Mouse (Mus musculus) CH12.LX (cell line): ENCODE measurements around the gene Ackr4. TPM values are rescaled to one million over a fixed set of nuclear protein-coding genes. Genes with fewer than 3 reads are reported as not detected.

ENCODE experiments used
- DNase-seq: peaks from one replicate; pipeline ENCODE4 v3.0.0-alpha.2; 2013; ENCODE audit errors: extremely low read depth
- H3K27ac ChIP-seq: 2 replicates; pipeline ENCODE4 v1.5.1; 2012; ENCODE audit warnings: low read depth, mild to moderate bottlenecking, control low read depth, moderate library complexity; ENCODE audit not compliant: insufficient read depth
- H3K27me3 ChIP-seq: replicated peaks from 2 replicates; pipeline ENCODE3; 2012; ENCODE audit warnings: inconsistent platforms
- H3K36me3 ChIP-seq, 2 experiments: replicated peaks in 1 of 2; 2 replicates each; pipeline versions ENCODE3 to v1.6.1; 2012; ENCODE audit warnings: inconsistent platforms in 1 of 2, low read length in 1 of 2, mild to moderate bottlenecking in 1 of 2, mixed read lengths in 1 of 2, moderate library complexity in 1 of 2; ENCODE audit not compliant: control insufficient read depth in 1 of 2, insufficient read depth in 1 of 2
- H3K4me1 ChIP-seq, 2 experiments: 2 replicates each; pipeline ENCODE4 v1.6.1; 2012; ENCODE audit warnings: inconsistent platforms in 1 of 2, moderate library complexity in 1 of 2; ENCODE audit not compliant: insufficient read depth in 2 of 2, control insufficient read depth in 1 of 2
- H3K4me2 ChIP-seq: 2 replicates; pipeline ENCODE4 v1.6.1; 2012; ENCODE audit warnings: low read depth, mild to moderate bottlenecking, control low read depth; ENCODE audit not compliant: poor library complexity, insufficient read depth, severe bottlenecking
- H3K4me3 ChIP-seq, 3 experiments: fragments of 150-350 bp in 1 of 3; sonication (generic) in 1 of 3; replicated peaks in 1 of 3; 2 replicates each; pipeline versions ENCODE3 to v1.5.1; 2011 to 2012; ENCODE audit warnings: low read depth in 2 of 3, low read length in 2 of 3, mild to moderate bottlenecking in 2 of 3, moderate library complexity in 2 of 3, control low read depth in 1 of 3, improper control_type of control experiment in 1 of 3, inconsistent platforms in 1 of 3, mixed read lengths in 1 of 3; ENCODE audit not compliant: poor library complexity in 1 of 3
- H3K79me2 ChIP-seq: replicated peaks from 2 replicates; pipeline ENCODE4 v1.6.1; 2012; ENCODE audit warnings: mild to moderate bottlenecking, moderate library complexity; ENCODE audit not compliant: control insufficient read depth, poor library complexity, insufficient read depth, severe bottlenecking; ENCODE audit errors: extremely low read depth
- H3K9ac ChIP-seq: 2 replicates; pipeline ENCODE4 v1.6.1; 2012; ENCODE audit warnings: low read depth, mild to moderate bottlenecking, control low read depth, moderate library complexity; ENCODE audit not compliant: insufficient read depth
- H3K9me3 ChIP-seq: replicated peaks from 2 replicates; pipeline ENCODE3; 2012; ENCODE audit warnings: low read length, inconsistent platforms, mixed read lengths
- BHLHE40 ChIP-seq: IDR thresholded peaks from 2 replicates; pipeline ENCODE4 v1.6.1; 2011; ENCODE audit warnings: mild to moderate bottlenecking, low read depth, low read length, improper control_type of control experiment
- CHD1 ChIP-seq: IDR thresholded peaks from 2 replicates; pipeline ENCODE4 v1.6.1; 2012; ENCODE audit warnings: low read depth, low read length, improper control_type of control experiment, inconsistent platforms
- E2F4 ChIP-seq: IDR thresholded peaks from 2 replicates; pipeline ENCODE4 v1.6.1; 2011; ENCODE audit warnings: low read depth, low read length, improper control_type of control experiment; ENCODE audit not compliant: insufficient replicate concordance
- EP300 ChIP-seq: IDR thresholded peaks from 2 replicates; pipeline ENCODE4 v1.6.1; 2011; ENCODE audit warnings: low read length, improper control_type of control experiment
- ETS1 ChIP-seq: conservative IDR thresholded peaks from 2 replicates; pipeline ENCODE4 v1.6.1; 2012; ENCODE audit warnings: low read depth, mild to moderate bottlenecking, inconsistent platforms, low read length, improper control_type of control experiment, moderate library complexity
- GABPA ChIP-seq: IDR thresholded peaks from 2 replicates; pipeline ENCODE4 v1.6.1; 2012; ENCODE audit warnings: low read depth, low read length, improper control_type of control experiment, inconsistent platforms; ENCODE audit not compliant: insufficient replicate concordance
- IRF4 ChIP-seq: IDR thresholded peaks from 2 replicates; pipeline ENCODE4 v1.6.1; 2014; ENCODE audit warnings: low read depth, mild to moderate bottlenecking, inconsistent platforms, low read length, improper control_type of control experiment
- JUN ChIP-seq: IDR thresholded peaks from 2 replicates; pipeline ENCODE4 v1.6.1; 2011; ENCODE audit warnings: low read depth, mild to moderate bottlenecking, low read length, improper control_type of control experiment, moderate library complexity; ENCODE audit not compliant: insufficient read depth
- MAX ChIP-seq: IDR thresholded peaks from 2 replicates; pipeline ENCODE4 v1.6.1; 2011; ENCODE audit warnings: low read length, improper control_type of control experiment
- MXI1 ChIP-seq: IDR thresholded peaks from 2 replicates; pipeline ENCODE4 v1.6.1; 2011; ENCODE audit warnings: mild to moderate bottlenecking, low read depth, low read length, improper control_type of control experiment
- NELFE ChIP-seq: IDR thresholded peaks from 2 replicates; pipeline ENCODE4 v1.6.1; 2011; ENCODE audit warnings: low read depth, low read length, improper control_type of control experiment
- NRF1 ChIP-seq: IDR thresholded peaks from 2 replicates; pipeline ENCODE4 v1.6.1; 2014; ENCODE audit warnings: low read depth, mild to moderate bottlenecking, inconsistent platforms, low read length, improper control_type of control experiment, moderate library complexity
- PAX5 ChIP-seq: IDR thresholded peaks from 2 replicates; pipeline ENCODE4 v1.6.1; 2012; ENCODE audit warnings: low read length, inconsistent platforms, mixed read lengths
- POLR2AphosphoS2 ChIP-seq: IDR thresholded peaks from 2 replicates; pipeline ENCODE4 v1.6.1; 2011; ENCODE audit warnings: low read depth, low read length, improper control_type of control experiment
- RCOR1 ChIP-seq: conservative IDR thresholded peaks from 2 replicates; pipeline ENCODE4 v1.6.1; 2012; ENCODE audit warnings: low read depth, mild to moderate bottlenecking, inconsistent platforms, low read length, improper control_type of control experiment
- SMC3 ChIP-seq: IDR thresholded peaks from 2 replicates; pipeline ENCODE4 v1.6.1; 2011; ENCODE audit warnings: low read depth, low read length, improper control_type of control experiment
- TBP ChIP-seq: conservative IDR thresholded peaks from 2 replicates; pipeline ENCODE4 v1.6.1; 2011; ENCODE audit warnings: low read depth, low read length, improper control_type of control experiment
- UBTF ChIP-seq: IDR thresholded peaks from 2 replicates; pipeline ENCODE4 v1.6.1; 2012; ENCODE audit warnings: low read depth, mild to moderate bottlenecking, inconsistent platforms, low read length, improper control_type of control experiment, moderate library complexity
- ZC3H11A ChIP-seq: IDR thresholded peaks from 2 replicates; pipeline ENCODE4 v1.6.1; 2012; ENCODE audit warnings: low read depth, mild to moderate bottlenecking, inconsistent platforms, low read length, improper control_type of control experiment
- ZKSCAN1 ChIP-seq: IDR thresholded peaks from 2 replicates; pipeline ENCODE4 v1.6.1; 2012; ENCODE audit warnings: low read depth, inconsistent platforms, low read length, improper control_type of control experiment, borderline replicate concordance
- ZMIZ1 ChIP-seq: IDR thresholded peaks from 2 replicates; pipeline ENCODE4 v1.6.1; 2012; ENCODE audit warnings: low read depth, mild to moderate bottlenecking, inconsistent platforms, low read length, improper control_type of control experiment
- dilution Hi-C: fragments of 300-500 bp; cut with MboI; formaldehyde crosslinking; loops from 2 replicates; pipeline ENCODE4 v1.14.3; 2020; ENCODE audit warnings: low sequenced_read_pairs; ENCODE audit not compliant: extremely low pct_unique_long_range_greater_than_20kb, extremely low pct_ligation_motif_present
- in situ Hi-C: fragments of 300-500 bp; cut with MboI; formaldehyde crosslinking; loops from 3 replicates; pipeline ENCODE4 v1.14.3; 2019; ENCODE audit warnings: low sequenced_read_pairs, low pct_ligation_motif_present, low pct_unique_long_range_greater_than_20kb, mixed read lengths
- polyA plus RNA-seq: library from polyadenylated mRNA; unstranded; fragments of >175 nt; gene quantifications from 2 replicates; pipeline ENCODE4 v1.2.1, GENCODE M21; 2012; ENCODE audit warnings: low read depth; ENCODE audit not compliant: insufficient read length
- total RNA-seq, 2 experiments: library from RNA; depleted of rRNA; stranded (reverse); fragments of 300-350 nt in 1 of 2; fragments of >200 nt in 1 of 2; gene quantifications; 2 replicates each; pipeline ENCODE4 v1.2.3; 2012 to 2014

Gene Ackr4
- total and polyA plus RNA-seq, 3 experiments = 0.17 to 0.39 (median 0.33) TPM

GRCm38 (mm10) chr9:104092945-104093344, 33.8 kb downstream of the Ackr4 start:
- Histone ChIP-seq H3K9me3 (no peaks in the 10 kb centered on the region), H3K4me2 (no peak overlapping the region), H3K4me1 (peaks cover 0 to 33% of the 10 kb centered on the region in 2 experiments; a peak in 2 of 4 replicates), H3K36me3 (peaks cover 0 to 29% of the 10 kb centered on the region in 2 experiments), H3K27ac (no peak overlapping the region), H3K79me2 (no peaks in the 10 kb centered on the region), H3K27me3 (no peaks in the 10 kb centered on the region), H3K9ac (no peak overlapping the region)
- DNase-seq = peak; percentile 27
- in situ Hi-C loops = no loop called here
- TF ChIP-seq BHLHE40 (peak; percentile 38; the same call in 1 of the 2 replicates), GABPA (no peak), ETS1 (peak; percentile 56; the same call in 1 of the 2 replicates)
- TF ChIP-seq, all 38 proteins: peak for 2
- dilution Hi-C loops = no loop called here
- no peak overlapping the region for H3K4me3 ChIP-seq

GRCm38 (mm10) chr9:104088555-104088954, 38.2 kb downstream of the Ackr4 start:
- peaks cover 0 to 17% of the 10 kb centered on the region in 2 experiments; a peak in 2 of 4 replicates for H3K4me1 ChIP-seq
- no peak for DNase-seq
- no peak for TF ChIP-seq IRF4
- TF ChIP-seq ZC3H11A = no peak
- no peak for TF ChIP-seq E2F4
- no peak for TF ChIP-seq RCOR1
- no peak for TF ChIP-seq EP300
- TF ChIP-seq UBTF = no peak
- no peak for TF ChIP-seq CHD1
- no peak for TF ChIP-seq NRF1
- TF ChIP-seq MAX = no peak
- TF ChIP-seq ZMIZ1 = no peak
- no peak for TF ChIP-seq JUN
- no peak for TF ChIP-seq POLR2AphosphoS2
- no peak for TF ChIP-seq PAX5
- no peak for TF ChIP-seq MXI1
- no peak for TF ChIP-seq ZKSCAN1
- TF ChIP-seq SMC3 = no peak
- TF ChIP-seq TBP = no peak
- no peak for TF ChIP-seq BHLHE40
- no peak for TF ChIP-seq NELFE
- TF ChIP-seq, all 38 proteins: peak for 0
- dilution Hi-C loops = no loop called here
- Histone ChIP-seq H3K27ac (no peak overlapping the region), H3K4me2 (no peak overlapping the region), H3K9me3 (no peaks in the 10 kb centered on the region), H3K79me2 (no peaks in the 10 kb centered on the region), H3K36me3 (peaks cover 3 to 40% of the 10 kb centered on the region in 2 experiments), H3K9ac (no peak overlapping the region), H3K4me3 (no peak overlapping the region), H3K27me3 (no peaks in the 10 kb centered on the region)
- in situ Hi-C loops = no loop called here
